Mouse (Mus musculus) kidney, embryonic 16.5 days (tissue): ENCODE measurements around the gene Tmem266. TPM values are rescaled to one million over a fixed set of nuclear protein-coding genes. Genes with fewer than 3 reads are reported as not detected.
A peak's percentile ranks its signal among the peaks of the same experiment; 100 is the strongest.

Experiments
- ATAC-seq: fragments of 200-750 bp; cut with Nextera tagmentation; 2 replicates; pipeline ENCODE4 v1.8.0; 2017; ENCODE audit warnings: moderate TSS enrichment; ENCODE audit not compliant: low FRiP score, low TSS enrichment
- H3K27ac ChIP-seq: fragments of 300-500 bp; sonication (generic); 2 replicates; pipeline ENCODE4 v1.5.1; 2014; ENCODE audit warnings: low read length
- H3K27me3 ChIP-seq: fragments of 300-500 bp; sonication (generic); 2 replicates; pipeline ENCODE4 v1.6.1; 2014; ENCODE audit warnings: low read length, control low read depth, mixed read lengths; ENCODE audit not compliant: insufficient read depth
- H3K36me3 ChIP-seq: fragments of 300-500 bp; sonication (generic); 2 replicates; pipeline ENCODE4 v1.6.1; 2014; ENCODE audit warnings: low read length, control low read depth, mixed read lengths; ENCODE audit not compliant: insufficient read depth
- H3K4me1 ChIP-seq: fragments of 300-500 bp; sonication (generic); 2 replicates; pipeline ENCODE4 v1.6.1; 2014; ENCODE audit warnings: low read length, control low read depth, mixed read lengths; ENCODE audit not compliant: insufficient read depth
- H3K4me2 ChIP-seq: fragments of 300-500 bp; sonication (generic); replicated peaks from 2 replicates; pipeline ENCODE4 v1.6.1; 2014; ENCODE audit warnings: low read depth, low read length
- H3K4me3 ChIP-seq: fragments of 300-500 bp; sonication (generic); 2 replicates; pipeline ENCODE4 v1.5.1; 2014; ENCODE audit warnings: mild to moderate bottlenecking, low read length
- H3K9ac ChIP-seq: fragments of 300-500 bp; sonication (generic); replicated peaks from 2 replicates; pipeline ENCODE4 v1.6.1; 2014; ENCODE audit warnings: low read length
- H3K9me3 ChIP-seq: fragments of 300-500 bp; sonication (generic); 2 replicates; pipeline ENCODE4 v1.6.1; 2016; ENCODE audit warnings: low read length, control low read depth
- WGBS: fragments of 180-500 bp; shearing (Covaris S2); extraction: QIAGEN DNeasy Blood & Tissue Kit; methylation state at CpG from one replicate; pipeline ENCODE4 v1.1.7; 2014; 5-methylcytosine and 5-hydroxymethylcytosine counted together
- polyA plus RNA-seq: library from polyadenylated mRNA; unstranded; fragments of >200 nt; fragmentation: Nextera tagmentation; extraction: Ambion mirVana; gene quantifications from 2 replicates; pipeline ENCODE4 v1.2.1, GENCODE M21; 2015

The Tmem266 gene
- 0.32 and 0.47 TPM in 2 replicates for polyA plus RNA-seq

DNA sequence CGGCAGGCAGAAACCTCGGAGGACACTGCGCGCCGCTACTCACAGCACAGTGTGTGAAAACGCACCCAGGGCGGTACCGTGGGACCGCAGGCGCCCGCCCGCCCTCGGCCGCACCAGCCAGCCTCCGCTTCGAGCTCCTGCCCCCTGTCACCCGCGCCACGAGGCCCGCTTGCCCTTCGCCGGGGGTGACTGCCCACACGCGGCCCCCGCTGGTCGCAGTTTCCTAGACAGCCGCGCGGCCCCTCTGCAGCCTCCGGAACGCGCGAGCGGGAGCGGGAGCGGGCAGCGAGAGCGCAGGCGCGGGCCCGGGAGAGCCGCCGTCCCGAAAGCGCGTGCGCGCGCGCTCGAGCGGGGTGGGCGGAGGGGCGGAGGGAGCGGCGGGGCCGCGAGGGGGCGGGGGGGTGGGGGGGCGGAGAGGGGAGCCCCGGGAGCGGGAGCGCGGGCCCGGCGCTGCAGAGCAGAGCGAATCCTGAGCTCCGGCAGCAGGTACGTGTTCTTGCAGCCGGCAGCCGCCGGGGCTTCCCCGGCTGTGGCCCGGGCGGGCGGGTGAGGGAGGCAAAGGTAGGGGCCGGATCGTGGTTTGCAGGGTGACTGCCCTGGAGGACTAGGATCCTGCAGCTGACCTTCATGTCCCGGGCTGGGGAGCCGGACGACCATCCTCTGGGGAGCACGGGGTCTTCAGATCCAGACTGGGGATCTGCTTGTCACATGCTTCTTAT lies at the start of gene Tmem266, which contains the start of gene Nrg4:
Tmem266 (plus strand) TSS at position 399 of the 719 bp plus-strand sequence.
Nrg4 (minus strand) TSS at position 330 of the 719 bp plus-strand sequence.
- Histone ChIP-seq H3K9ac (peak within 1 kb of the TSS; percentile 80), H3K4me2 (peak within 1 kb of the TSS; percentile 94), H3K27me3 (peaks cover 82% of the 10 kb centered on the region), H3K4me3 (peak within 1 kb of the TSS; percentile 76), H3K36me3 (no peaks in the 10 kb centered on the region), H3K4me1 (peaks cover 3% of the 10 kb centered on the region), H3K27ac (no peak within 1 kb of the TSS), H3K9me3 (no peaks in the 10 kb centered on the region)
- ATAC-seq: peak; percentile 93
- under 1% methylated on average over 51 of the region's 82 CpGs for WGBS

GRCm38 (mm10) chr9:55277562-55277961 lies 49.2 kb upstream of the Tmem266 start:
- H3K27me3 ChIP-seq: no peaks in the 10 kb centered on the region
- WGBS: 61% methylated on average over 4 of the region's 4 CpGs
- no peaks in the 10 kb centered on the region for H3K36me3 ChIP-seq
- ATAC-seq: no peak
- no peak overlapping the region for H3K4me3 ChIP-seq
- no peak overlapping the region for H3K27ac ChIP-seq
- H3K9me3 ChIP-seq: no peaks in the 10 kb centered on the region
- no peak overlapping the region for H3K9ac ChIP-seq
- H3K4me1 ChIP-seq: no peaks in the 10 kb centered on the region
- H3K4me2 ChIP-seq: no peak overlapping the region

- ATAC-seq: no peak
Measured at GRCm38 (mm10) chr9:55279114-55279825, 47.4 kb upstream of the Tmem266 start.

DNA sequence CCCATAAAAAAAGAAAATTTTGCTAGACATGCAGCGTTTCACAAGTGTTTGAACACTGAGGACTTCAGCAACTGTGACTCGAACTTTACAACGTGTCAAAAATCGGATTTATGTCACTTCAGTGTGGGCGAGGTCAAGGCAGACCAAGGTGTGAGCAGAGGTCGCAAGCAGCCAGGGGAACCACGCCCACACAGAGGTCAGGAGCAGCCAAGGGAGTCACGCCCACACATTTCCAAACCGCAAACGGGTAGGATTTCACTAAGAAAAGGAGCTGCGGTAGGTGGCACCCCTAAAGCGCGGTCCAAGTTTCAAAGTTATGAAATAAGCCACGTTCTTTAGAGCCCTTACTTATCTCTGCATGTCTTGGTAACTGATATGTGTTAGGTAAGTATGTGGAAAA lies 43.2 kb upstream of the Tmem266 start:
- under 1% methylated on average over 14 of the region's 14 CpGs for WGBS

More at GRCm38 (mm10) chr9:55279114-55279825, 47.4 kb upstream of the Tmem266 start:
- 75% methylated on average over 8 of the region's 8 CpGs for WGBS
- peaks cover 4% of the 10 kb centered on the region; the same call in 1 of the 2 replicates for H3K4me1 ChIP-seq
- H3K4me2 ChIP-seq: no peak overlapping the region
- H3K4me3 ChIP-seq: no peak overlapping the region
- no peaks in the 10 kb centered on the region for H3K36me3 ChIP-seq
- no peak overlapping the region for H3K27ac ChIP-seq
- H3K27me3 ChIP-seq: no peaks in the 10 kb centered on the region
- no peak overlapping the region for H3K9ac ChIP-seq
- no peaks in the 10 kb centered on the region for H3K9me3 ChIP-seq

GRCm38 (mm10) chr9:55285197-55285596 lies 41.5 kb upstream of the Tmem266 start:
- no peak for ATAC-seq
- H3K4me1 ChIP-seq: peaks cover 4% of the 10 kb centered on the region; the same call in 1 of the 2 replicates
- no peaks in the 10 kb centered on the region for H3K27me3 ChIP-seq
- no peak overlapping the region for H3K9ac ChIP-seq
- no peak overlapping the region for H3K27ac ChIP-seq
- no peak overlapping the region for H3K4me2 ChIP-seq
- H3K36me3 ChIP-seq: no peaks in the 10 kb centered on the region
- no peak overlapping the region for H3K4me3 ChIP-seq
- 71% methylated on average over 3 of the region's 3 CpGs for WGBS
- no peaks in the 10 kb centered on the region for H3K9me3 ChIP-seq

More for the DNA sequence above, 43.2 kb upstream of the Tmem266 start:
- no peak for ATAC-seq
- H3K36me3 ChIP-seq: no peaks in the 10 kb centered on the region
- peak overlapping the region; percentile 37 for H3K4me2 ChIP-seq
- H3K4me1 ChIP-seq: peaks cover 4% of the 10 kb centered on the region; the same call in 1 of the 2 replicates
- H3K4me3 ChIP-seq: peak overlapping the region; percentile 16
- H3K27ac ChIP-seq: no peak overlapping the region
- no peak overlapping the region for H3K9ac ChIP-seq
- H3K9me3 ChIP-seq: no peaks in the 10 kb centered on the region
- no peaks in the 10 kb centered on the region for H3K27me3 ChIP-seq

GRCm38 (mm10) chr9:55289475-55290198 lies 37.1 kb upstream of the Tmem266 start:
- Histone ChIP-seq H3K36me3 (no peaks in the 10 kb centered on the region), H3K4me2 (no peak overlapping the region), H3K27ac (no peak overlapping the region), H3K4me3 (no peak overlapping the region), H3K9ac (no peak overlapping the region), H3K4me1 (no peaks in the 10 kb centered on the region), H3K9me3 (no peaks in the 10 kb centered on the region), H3K27me3 (no peaks in the 10 kb centered on the region)
- 62% methylated on average over 3 of the region's 3 CpGs for WGBS
- ATAC-seq: no peak

DNA sequence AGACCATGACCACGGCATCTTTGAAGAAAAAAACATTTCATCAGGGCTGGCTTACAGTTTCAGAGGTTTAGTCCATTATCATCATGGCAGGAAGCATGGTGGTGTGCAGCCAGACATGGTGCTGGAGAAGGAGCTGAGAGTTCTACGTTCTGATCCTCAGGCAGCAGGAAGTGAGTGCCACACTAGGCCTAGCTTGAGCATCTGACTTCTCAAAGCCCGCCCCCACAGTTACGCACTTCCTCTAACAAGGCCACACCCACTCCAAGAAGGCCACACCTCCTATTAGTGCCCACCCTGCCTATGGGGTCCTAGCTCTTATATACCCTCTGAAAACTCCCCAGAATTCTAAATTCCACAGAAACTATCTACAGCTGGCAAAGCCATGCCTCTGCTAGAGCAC lies 34.7 kb upstream of the Tmem266 start:
- Histone ChIP-seq H3K27me3 (no peaks in the 10 kb centered on the region), H3K4me2 (no peak overlapping the region), H3K4me3 (no peak overlapping the region), H3K9ac (no peak overlapping the region), H3K36me3 (no peaks in the 10 kb centered on the region), H3K4me1 (no peaks in the 10 kb centered on the region), H3K27ac (no peak overlapping the region), H3K9me3 (no peaks in the 10 kb centered on the region)
- ATAC-seq: no peak
- 89% methylated on average over 4 of the region's 4 CpGs for WGBS

GRCm38 (mm10) chr9:55296221-55296620 lies 30.5 kb upstream of the Tmem266 start:
- 37% methylated on average over 2 of the region's 2 CpGs for WGBS
- ATAC-seq: no peak
- Histone ChIP-seq H3K9ac (no peak overlapping the region), H3K4me2 (no peak overlapping the region), H3K36me3 (no peaks in the 10 kb centered on the region), H3K4me1 (no peaks in the 10 kb centered on the region), H3K4me3 (no peak overlapping the region), H3K27ac (no peak overlapping the region), H3K27me3 (no peaks in the 10 kb centered on the region), H3K9me3 (no peaks in the 10 kb centered on the region)

GRCm38 (mm10) chr9:55307066-55307465 lies 19.6 kb upstream of the Tmem266 start:
- Histone ChIP-seq H3K27ac (no peak overlapping the region), H3K4me2 (no peak overlapping the region), H3K36me3 (no peaks in the 10 kb centered on the region), H3K9ac (no peak overlapping the region), H3K4me1 (no peaks in the 10 kb centered on the region), H3K9me3 (no peaks in the 10 kb centered on the region), H3K27me3 (no peaks in the 10 kb centered on the region), H3K4me3 (no peak overlapping the region)
- no peak for ATAC-seq
- 69% methylated on average over 2 of the region's 2 CpGs for WGBS
